Mouse (Mus musculus): Measurements from ENCODE around the gene Psmd9. TPM values are rescaled to one million over a fixed set of nuclear protein-coding genes. Genes with fewer than 3 reads are reported as not detected.
A peak's percentile ranks its signal among the peaks of the same experiment; 100 is the strongest.

Psmd9 gene
- polyA plus RNA-seq, 1 experiment from 2014 or later: 51.4 TPM

- TF ChIP-seq CTCF (IDR thresholded peaks at IDR 0.05; ENCODE audit: low read depth) (no peak), EP300 (optimal IDR thresholded peaks at IDR 0.05) (no peak)
- peak overlapping the region; percentile 92 for H3K4me3 ChIP-seq (ENCODE audit: low read depth, low read length)
- no peaks in the 10 kb centered on the region for H3K36me3 ChIP-seq (ENCODE audit: control insufficient read depth, insufficient read depth, low read length)
- peak overlapping the region; percentile 100 for H3K27ac ChIP-seq (replicated peaks)
- ATAC-seq (ENCODE audit: low FRiP score, low TSS enrichment) (peak; percentile 67), DNase-seq (ENCODE audit: low spot score) (peak; percentile 95)
- H3K9me3 ChIP-seq (ENCODE audit: control insufficient read depth, low read length): no peaks in the 10 kb centered on the region
- no peaks in the 10 kb centered on the region for H3K27me3 ChIP-seq (ENCODE audit: control insufficient read depth, insufficient read depth, low read length)
- peak overlapping the region; percentile 100 for H3K4me2 ChIP-seq (replicated peaks; ENCODE audit: low read depth)
- WGBS: 2% methylated on average over 13 of the region's 13 CpGs
- peak overlapping the region; percentile 99 for H3K9ac ChIP-seq (ENCODE audit: low read length)
- H3K4me1 ChIP-seq (replicated peaks; ENCODE audit: control insufficient read depth, insufficient read depth): peaks cover 21% of the 10 kb centered on the region
These were observed 32.7 kb upstream of the Psmd9 start for GRCm38 (mm10) chr5:123136361-123137043.

GRCm38 (mm10) chr5:123137044-123137909 is 31.9 kb upstream of the Psmd9 start:
- H3K27me3 ChIP-seq (ENCODE audit: control insufficient read depth, insufficient read depth, low read length): no peaks in the 10 kb centered on the region
- peak overlapping the region; percentile 92 for H3K4me3 ChIP-seq (ENCODE audit: low read depth, low read length)
- no peaks in the 10 kb centered on the region for H3K9me3 ChIP-seq (ENCODE audit: control insufficient read depth, low read length)
- H3K4me2 ChIP-seq (replicated peaks; ENCODE audit: low read depth): peak overlapping the region; percentile 100
- peak overlapping the region; percentile 100 for H3K27ac ChIP-seq (replicated peaks)
- WGBS: 3% methylated on average over 20 of the region's 20 CpGs
- peaks cover 21% of the 10 kb centered on the region for H3K4me1 ChIP-seq (replicated peaks; ENCODE audit: control insufficient read depth, insufficient read depth)
- H3K36me3 ChIP-seq (ENCODE audit: control insufficient read depth, insufficient read depth, low read length): no peaks in the 10 kb centered on the region
- peak; percentile 42 for ATAC-seq (ENCODE audit: low FRiP score, low TSS enrichment)
- TF ChIP-seq EP300 (optimal IDR thresholded peaks at IDR 0.05) (peak; percentile 90), CTCF (IDR thresholded peaks at IDR 0.05; ENCODE audit: low read depth) (no peak)
- peak; percentile 97 for DNase-seq (ENCODE audit: low spot score)
- peak overlapping the region; percentile 99 for H3K9ac ChIP-seq (ENCODE audit: low read length)

DNA sequence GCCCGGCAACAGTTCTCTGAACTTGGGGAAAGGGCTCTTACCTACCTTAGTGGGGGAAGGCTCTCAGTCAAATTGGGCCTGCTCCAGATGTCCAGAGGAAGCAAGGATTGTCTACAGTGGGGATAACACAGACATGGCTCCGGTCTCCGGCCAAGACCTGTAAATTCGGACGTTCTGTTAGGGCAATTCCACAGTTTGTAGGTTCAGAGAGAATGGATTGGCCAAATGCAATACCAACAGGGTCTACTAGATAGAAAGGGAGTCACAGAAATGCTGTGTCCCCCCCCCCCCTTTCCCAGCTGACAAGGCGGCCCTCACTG is 31.3 kb upstream of the Psmd9 start:
- Histone ChIP-seq H3K36me3 (ENCODE audit: control insufficient read depth, insufficient read depth, low read length) (no peaks in the 10 kb centered on the region), H3K4me1 (replicated peaks; ENCODE audit: control insufficient read depth, insufficient read depth) (peaks cover 21% of the 10 kb centered on the region), H3K9ac (ENCODE audit: low read length) (peak overlapping the region; percentile 99), H3K27me3 (ENCODE audit: control insufficient read depth, insufficient read depth, low read length) (no peaks in the 10 kb centered on the region), H3K4me2 (replicated peaks; ENCODE audit: low read depth) (peak overlapping the region; percentile 100), H3K27ac (replicated peaks) (peak overlapping the region; percentile 100), H3K9me3 (ENCODE audit: control insufficient read depth, low read length) (no peaks in the 10 kb centered on the region), H3K4me3 (ENCODE audit: low read depth, low read length) (peak overlapping the region; percentile 92)
- no peak for DNase-seq (ENCODE audit: low spot score)
- TF ChIP-seq EP300 (optimal IDR thresholded peaks at IDR 0.05): peak; percentile 53
- no peak for TF ChIP-seq CTCF (IDR thresholded peaks at IDR 0.05; ENCODE audit: low read depth)
- 1% methylated on average over 5 of the region's 6 CpGs for WGBS
- no peak for ATAC-seq (ENCODE audit: low FRiP score, low TSS enrichment)

DNA sequence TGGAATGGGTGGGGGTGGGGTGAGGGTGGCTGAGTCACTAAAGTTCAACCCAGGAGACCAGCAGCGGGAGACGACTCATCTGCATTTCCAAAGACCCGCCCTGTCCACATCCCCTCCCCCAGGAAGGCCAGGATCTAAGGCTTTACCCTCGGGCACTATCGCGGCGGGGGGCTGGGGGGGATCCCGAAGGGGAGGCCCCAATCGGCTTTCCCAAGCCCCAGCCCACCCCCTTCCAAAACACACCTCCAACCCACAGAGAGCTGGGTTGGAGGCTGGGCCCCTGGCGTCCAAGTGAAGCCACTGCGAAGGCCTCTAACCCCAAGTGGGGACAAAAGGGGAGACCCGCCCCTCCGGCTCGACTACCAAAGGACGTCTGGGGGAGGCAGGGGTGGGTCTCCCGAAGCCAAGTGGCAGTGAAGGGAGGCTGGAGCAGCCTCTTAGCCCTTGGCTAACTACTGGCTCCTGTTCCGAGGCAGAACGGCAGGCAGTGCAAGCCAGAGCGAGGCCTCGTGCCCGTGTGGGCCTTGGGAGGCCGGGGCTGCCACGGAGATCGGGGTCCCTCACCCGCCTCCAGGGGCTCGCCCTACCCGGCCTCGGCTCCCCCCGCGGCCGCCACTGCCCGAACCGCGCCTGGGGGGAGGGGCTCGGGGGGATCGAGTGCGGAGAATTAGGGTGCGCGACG is 30.8 kb upstream of the Psmd9 start:
- TF ChIP-seq CTCF (IDR thresholded peaks at IDR 0.05; ENCODE audit: low read depth) (peak; percentile 42), EP300 (optimal IDR thresholded peaks at IDR 0.05) (peak; percentile 1)
- 1% methylated on average over 32 of the region's 40 CpGs for WGBS
- ATAC-seq (ENCODE audit: low FRiP score, low TSS enrichment) (peak; percentile 33), DNase-seq (ENCODE audit: low spot score) (peak; percentile 84)
- H3K9ac ChIP-seq (ENCODE audit: low read length): peak overlapping the region; percentile 99
- H3K36me3 ChIP-seq (ENCODE audit: control insufficient read depth, insufficient read depth, low read length): no peaks in the 10 kb centered on the region
- peaks cover 21% of the 10 kb centered on the region for H3K4me1 ChIP-seq (replicated peaks; ENCODE audit: control insufficient read depth, insufficient read depth)
- peak overlapping the region; percentile 92 for H3K4me3 ChIP-seq (ENCODE audit: low read depth, low read length)
- no peaks in the 10 kb centered on the region for H3K27me3 ChIP-seq (ENCODE audit: control insufficient read depth, insufficient read depth, low read length)
- H3K27ac ChIP-seq (replicated peaks): peak overlapping the region; percentile 100
- H3K9me3 ChIP-seq (ENCODE audit: control insufficient read depth, low read length): no peaks in the 10 kb centered on the region
- H3K4me2 ChIP-seq (replicated peaks; ENCODE audit: low read depth): peak overlapping the region; percentile 100

- Histone ChIP-seq H3K36me3 (ENCODE audit: control insufficient read depth, insufficient read depth, low read length) (no peaks in the 10 kb centered on the region), H3K9me3 (ENCODE audit: control insufficient read depth, low read length) (no peaks in the 10 kb centered on the region), H3K4me3 (ENCODE audit: low read depth, low read length) (peak overlapping the region; percentile 92), H3K27ac (replicated peaks) (peak overlapping the region; percentile 100), H3K4me1 (replicated peaks; ENCODE audit: control insufficient read depth, insufficient read depth) (peaks cover 21% of the 10 kb centered on the region), H3K4me2 (replicated peaks; ENCODE audit: low read depth) (peak overlapping the region; percentile 100), H3K27me3 (ENCODE audit: control insufficient read depth, insufficient read depth, low read length) (no peaks in the 10 kb centered on the region), H3K9ac (ENCODE audit: low read length) (peak overlapping the region; percentile 99)
- WGBS: 1% methylated on average over 39 of the region's 39 CpGs
- TF ChIP-seq CTCF (IDR thresholded peaks at IDR 0.05; ENCODE audit: low read depth) (0 out of 2 replicates have a peak, but pooled peaks have one; percentile 9), EP300 (optimal IDR thresholded peaks at IDR 0.05) (peak; percentile 68)
- ATAC-seq (ENCODE audit: low FRiP score, low TSS enrichment) (peak; percentile 7; the same call in 1 of the 2 replicates), DNase-seq (ENCODE audit: low spot score) (peak; percentile 89)
These were observed 30.1 kb upstream of the Psmd9 start for GRCm38 (mm10) chr5:123138953-123139721.
